Mouse (Mus musculus) C2C12 (cell line): ENCODE measurements around the gene Smarcd2.

Source experiments
- CEBPB ChIP-seq: IDR thresholded peaks from one replicate; pipeline ENCODE4 v1.6.1; 2011; ENCODE audit warnings: low read depth, mild to moderate bottlenecking, control low read depth, moderate library complexity
- CTCF ChIP-seq: IDR thresholded peaks from one replicate; pipeline ENCODE4 v1.5.1; 2011; ENCODE audit not compliant: control insufficient read depth, insufficient read depth, insufficient read length
- MAX ChIP-seq: IDR thresholded peaks from one replicate; pipeline ENCODE4 v1.6.1; 2011; ENCODE audit warnings: mild to moderate bottlenecking, control low read depth
- MYOG ChIP-seq: IDR thresholded peaks from one replicate; pipeline ENCODE4 v1.6.1; 2011; ENCODE audit not compliant: control insufficient read depth, insufficient read length; ENCODE audit errors: extremely low read depth

GRCm38 (mm10) chr11:106264988-106265387 lies 7.8 kb downstream of the Smarcd2 start:
- TF ChIP-seq CTCF (no peak), CEBPB (no peak), MYOG (no peak), MAX (no peak)
